Mouse (Mus musculus) hematopoietic stem cell, adult 5-6 weeks (primary cell): ENCODE results near the gene 4931414P19Rik. TPM values are rescaled to one million over a fixed set of nuclear protein-coding genes. Genes with fewer than 3 reads are reported as not detected.

ENCODE experiments used
- ATAC-seq, 2 experiments: fragments of 125-278 bp in 1 of 2; replicated peaks in 1 of 2; 2 replicates each; pipeline ENCODE4 v1.8.0; 2016 to 2017; ENCODE audit warnings: inconsistent platforms in 2 of 2, mild to moderate bottlenecking in 2 of 2, moderate number of reproducible peaks in 2 of 2, low read depth in 1 of 2, moderate TSS enrichment in 1 of 2; ENCODE audit not compliant: low FRiP score in 2 of 2, poor library complexity in 2 of 2, severe bottlenecking in 2 of 2, insufficient read depth in 1 of 2, low TSS enrichment in 1 of 2
- total RNA-seq: library from RNA; stranded (forward); fragments of 172-1452, 232-1000 nt; gene quantifications from 2 replicates; pipeline ENCODE4 v1.2.3, GENCODE M21; 2017

The 4931414P19Rik gene
- total RNA-seq, 1 experiment from 2014 or later, result 3.8 TPM

DNA sequence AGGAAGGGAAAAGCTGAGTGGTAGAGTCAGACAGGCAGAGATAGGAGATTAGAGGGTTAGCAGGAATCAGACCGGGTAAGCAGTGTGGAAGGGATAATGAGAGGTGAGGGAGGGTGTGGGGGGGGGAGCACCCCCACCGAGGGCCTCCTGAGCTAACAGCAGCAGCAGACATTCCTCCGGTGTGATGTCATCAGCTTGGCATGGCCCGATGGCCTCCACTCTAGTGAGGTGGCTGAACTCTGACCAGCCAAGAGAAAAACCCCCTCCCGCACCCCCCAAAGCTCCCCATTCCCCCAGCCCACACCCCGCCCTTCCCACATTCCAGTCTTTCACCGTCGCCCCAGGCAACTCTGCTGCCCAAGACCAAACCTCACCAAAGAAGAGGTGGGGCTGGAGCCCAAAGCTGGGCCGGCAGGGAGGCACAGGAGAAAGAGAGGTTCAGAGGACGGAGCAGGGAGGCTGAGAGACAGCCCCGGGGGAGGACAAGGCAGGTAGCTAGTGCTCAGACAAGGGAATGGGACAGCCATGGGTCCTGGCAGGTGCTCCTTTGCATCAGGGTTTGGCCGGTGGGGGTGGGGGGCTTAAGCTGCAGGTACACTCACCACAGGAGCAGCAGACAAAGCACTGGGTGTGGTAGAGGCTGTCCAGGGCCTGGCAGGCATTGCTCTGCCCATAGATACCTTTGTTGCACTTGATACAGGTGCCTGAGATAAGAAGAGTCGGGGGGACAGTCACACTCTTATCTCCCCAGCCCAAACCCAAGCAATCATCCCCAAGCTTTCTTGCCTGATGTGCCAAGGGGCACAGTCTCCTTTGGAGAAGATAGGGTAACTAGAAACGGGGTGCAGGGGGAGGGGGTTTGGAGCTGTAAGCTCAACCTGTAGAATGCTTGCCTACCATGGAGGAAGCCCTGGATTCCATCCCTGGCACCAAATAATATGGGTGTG lies 32.7 kb downstream of the 4931414P19Rik start:
- ATAC-seq, result no peak

- no peak for ATAC-seq
Measured at GRCm38 (mm10) chr14:54572122-54572521, 33.7 kb downstream of the 4931414P19Rik start.

GRCm38 (mm10) chr14:54569451-54570392 lies 36.1 kb downstream of the 4931414P19Rik start:
- ATAC-seq, result peak in 1 of 2 experiments; percentile 49; a peak in 2 of 4 replicates

GRCm38 (mm10) chr14:54568694-54569414 lies 36.9 kb downstream of the 4931414P19Rik start:
- peak; percentile 56 to 75; a peak in 2 of 4 replicates for ATAC-seq

DNA sequence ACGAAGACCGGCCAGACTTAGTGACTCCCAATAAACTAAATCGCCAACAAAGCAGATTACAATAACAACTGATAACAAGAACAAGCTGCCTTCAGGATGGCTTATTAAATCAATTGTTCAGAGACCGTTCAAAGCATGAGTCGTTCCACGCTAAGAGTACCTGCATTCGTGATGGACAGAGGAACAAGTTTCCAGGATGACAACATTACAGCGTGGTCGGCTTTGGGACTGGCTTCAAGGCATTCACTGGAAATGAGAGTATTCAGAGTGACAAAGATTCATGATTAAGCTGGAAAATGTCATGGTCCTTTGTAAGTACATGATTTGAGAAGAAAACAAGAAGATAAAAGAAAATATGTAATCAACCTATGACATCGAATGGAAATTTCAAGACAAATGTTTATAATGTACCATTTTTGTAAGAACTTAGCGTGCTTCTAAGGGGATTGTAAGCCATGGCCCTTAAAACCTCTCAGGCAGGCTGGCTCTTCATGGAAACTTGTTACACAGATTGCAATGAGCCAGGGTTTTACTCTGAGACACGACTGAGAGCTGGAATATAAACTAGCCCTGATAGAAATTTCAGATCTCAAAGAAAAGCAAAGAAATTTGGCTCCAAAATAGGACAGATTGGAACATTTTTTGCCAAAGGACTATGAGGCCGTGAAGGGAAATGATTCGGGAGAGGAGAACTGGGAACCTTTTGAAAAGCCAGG lies 45.1 kb downstream of the 4931414P19Rik start:
- no peak for ATAC-seq

- ATAC-seq, result no peak
Measured at GRCm38 (mm10) chr14:54557330-54557729, 48.5 kb downstream of the 4931414P19Rik start.

DNA sequence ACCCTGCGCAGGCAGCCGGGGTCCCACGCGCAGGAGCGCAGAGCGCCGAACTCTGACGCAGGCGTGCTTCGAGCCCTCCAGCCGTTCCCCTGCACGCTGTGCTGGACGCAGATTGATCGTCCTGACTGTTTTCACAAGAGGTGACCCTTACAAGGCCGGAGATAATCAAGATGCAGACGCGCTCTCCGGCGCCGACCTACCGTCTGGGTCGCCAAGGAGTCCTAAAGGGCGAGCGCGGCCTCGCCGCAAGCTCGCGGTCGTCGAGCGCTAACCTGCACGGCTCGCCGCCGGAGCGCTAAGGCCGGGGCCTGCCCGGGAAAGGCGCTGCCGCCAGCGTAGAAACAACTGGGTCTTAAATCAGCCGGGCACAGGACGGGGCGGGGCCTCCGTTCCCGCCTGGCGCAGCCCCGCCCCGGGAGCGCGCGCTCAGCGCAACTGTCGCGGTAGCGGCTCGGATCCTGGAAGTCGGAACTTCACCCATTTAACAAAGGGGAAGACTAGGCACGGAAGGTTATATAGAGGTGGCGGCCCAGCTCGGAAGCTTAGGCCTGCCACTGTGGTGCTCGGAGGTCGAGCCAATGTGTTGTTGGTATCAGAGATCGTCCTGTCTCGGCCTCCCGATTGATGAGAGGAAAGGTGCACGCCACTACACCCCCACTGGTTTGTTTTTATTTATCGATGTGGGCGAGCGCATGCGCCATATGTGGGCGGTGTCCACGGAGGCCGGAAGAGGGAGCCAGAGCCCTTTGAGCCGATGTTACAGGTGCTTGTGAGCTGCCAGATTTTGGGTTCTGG lies 51.6 kb downstream of the 4931414P19Rik start, which contains the start of gene Haus4:
TSS of gene Haus4 (minus strand) at position 642 of the 795 bp plus-strand sequence.
- ATAC-seq, result peak; percentile 89 to 90

DNA sequence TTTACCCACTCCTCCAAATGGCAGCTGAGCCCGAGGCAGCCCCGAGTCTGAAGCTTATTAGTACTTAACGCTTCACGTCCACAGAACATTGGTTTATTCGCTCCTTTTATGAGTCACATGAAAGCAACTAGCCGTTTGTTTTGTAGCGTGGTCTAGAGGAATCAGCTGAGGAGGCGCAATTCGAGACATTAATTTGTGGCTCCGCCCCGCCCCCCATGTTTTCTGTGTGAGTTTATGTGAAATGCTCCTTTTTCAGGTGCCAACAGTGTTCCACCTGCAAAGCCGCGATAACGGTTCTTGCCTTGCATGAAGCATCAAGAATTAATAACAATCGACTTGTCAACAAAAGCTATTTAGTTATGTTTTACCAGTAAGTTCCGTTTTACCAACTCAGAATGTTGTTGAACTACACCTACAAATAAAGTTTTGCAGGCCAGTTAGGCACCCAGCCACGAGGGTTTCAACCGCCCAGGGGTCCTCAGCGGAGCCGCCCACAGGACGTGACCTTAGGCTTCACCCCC lies 52.3 kb downstream of the 4931414P19Rik start:
- ATAC-seq, result peak in 1 of 2 experiments; percentile 3; a peak in 1 of 4 replicates

- no peak for ATAC-seq
Measured at GRCm38 (mm10) chr14:54544703-54545102, 61.1 kb downstream of the 4931414P19Rik start.

DNA sequence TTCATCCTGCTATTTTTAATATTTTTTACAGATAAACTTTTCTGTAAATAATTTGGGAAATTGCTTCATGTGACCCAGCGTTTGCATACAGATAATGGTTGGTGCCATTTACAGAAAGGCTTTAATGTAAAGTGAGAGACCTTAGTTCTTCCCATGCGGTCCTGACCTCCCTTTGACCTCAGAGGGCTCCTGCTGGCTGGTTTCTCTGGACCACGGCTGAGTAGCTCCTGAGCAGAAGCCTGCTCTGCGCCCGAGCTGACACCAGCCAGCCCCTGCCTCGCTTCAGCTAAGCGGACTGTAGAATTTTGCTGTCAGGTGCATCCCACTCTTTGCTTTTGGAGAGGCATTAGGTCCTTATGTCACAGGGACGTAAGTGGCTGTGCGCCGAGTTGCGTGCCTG lies 65.0 kb downstream of the 4931414P19Rik start:
- no peak for ATAC-seq

DNA sequence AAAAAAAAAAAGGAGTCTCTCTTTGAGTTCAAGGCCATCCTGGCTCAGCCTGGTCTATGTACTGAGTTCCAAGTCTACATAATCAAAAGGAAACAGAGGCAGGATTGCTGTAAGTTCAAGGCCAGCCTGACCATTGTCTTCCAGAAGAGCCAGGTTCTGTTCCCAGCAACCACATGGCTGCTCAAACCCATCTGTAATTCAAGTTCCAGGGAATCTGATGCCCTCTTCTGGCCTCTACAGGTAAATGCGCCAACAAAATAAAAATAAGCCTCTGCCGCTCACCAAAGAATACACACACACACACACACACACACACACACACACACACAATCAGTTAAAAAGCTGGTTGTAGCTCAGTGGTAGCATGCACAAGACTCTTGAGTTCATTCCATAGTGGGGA lies 67.2 kb downstream of the 4931414P19Rik start:
- ATAC-seq, result no peak

Other genes starting within 250 kb of the 4931414P19Rik start
- gene Oxa1l, start 245.2 kb downstream of the 4931414P19Rik start, total RNA-seq, result 30.6 and 30.7 TPM in 2 replicates
- gene Slc7a7, start 188.2 kb downstream of the 4931414P19Rik start, total RNA-seq, result 1.9 and 3.5 TPM in 2 replicates
- 103 and 131 TPM in 2 replicates for gene Mrpl52, start 179.1 kb downstream of the 4931414P19Rik start, total RNA-seq
- 6.5 and 7.5 TPM in 2 replicates for gene Mmp14, start 174.4 kb downstream of the 4931414P19Rik start, total RNA-seq
- 20.5 and 38.3 TPM in 2 replicates for gene Lrp10, start 141.9 kb downstream of the 4931414P19Rik start, total RNA-seq
- 1.8 and 2.5 TPM in 2 replicates for gene Rem2, start 129.9 kb downstream of the 4931414P19Rik start, total RNA-seq
- gene Prmt5, start 88.5 kb downstream of the 4931414P19Rik start, total RNA-seq, result 52.4 and 53.1 TPM in 2 replicates
- 68.6 and 76.0 TPM in 2 replicates for gene Haus4, start 51.4 kb downstream of the 4931414P19Rik start, total RNA-seq
- 0.74 and 1.3 TPM in 2 replicates for gene Ajuba, start 28.4 kb downstream of the 4931414P19Rik start, total RNA-seq
- gene Psmb5, start 12.0 kb upstream of the 4931414P19Rik start, total RNA-seq, result 27.2 and 41.8 TPM in 2 replicates
- gene Psmb11, start 15.4 kb upstream of the 4931414P19Rik start, total RNA-seq, result not detected in 2 replicates
- not detected in 2 replicates for gene Gm17606, start 35.0 kb upstream of the 4931414P19Rik start, total RNA-seq
- gene Cdh24, start 35.4 kb upstream of the 4931414P19Rik start, total RNA-seq, result 1.4 and 2.3 TPM in 2 replicates
- 34.8 and 47.8 TPM in 2 replicates for gene 1700123O20Rik, start 80.2 kb upstream of the 4931414P19Rik start, total RNA-seq
- 261 and 357 TPM in 2 replicates for gene Acin1, start 80.9 kb upstream of the 4931414P19Rik start, total RNA-seq
- gene Gm29776, start 92.8 kb upstream of the 4931414P19Rik start, total RNA-seq, result 1.1 TPM in 1 of 2 replicates, not detected in the other
- gene Cebpe, start 106.2 kb upstream of the 4931414P19Rik start, total RNA-seq, result 11.4 and 25.4 TPM in 2 replicates
- 2.3 and 3.2 TPM in 2 replicates for gene Slc7a8, start 176.0 kb upstream of the 4931414P19Rik start, total RNA-seq
- not detected in 2 replicates for gene Rnf212b, start 208.1 kb upstream of the 4931414P19Rik start, total RNA-seq